Mouse (Mus musculus) forebrain, postnatal 0 days (tissue): ENCODE measurements around the gene Tnfrsf14. TPM values are rescaled to one million over a fixed set of nuclear protein-coding genes. Genes with fewer than 3 reads are reported as not detected.

Source experiments
- ATAC-seq: fragments of 200-750 bp; cut with Nextera tagmentation; 2 replicates; pipeline ENCODE4 v1.8.0; 2017; ENCODE audit warnings: mild to moderate bottlenecking, moderate library complexity
- DNase-seq: peaks from one replicate; pipeline ENCODE4 v3.0.0-alpha.2; 2015
- H3K27ac ChIP-seq: fragments of 300-500 bp; sonication (generic); 2 replicates; pipeline ENCODE4 v1.5.1; 2014; ENCODE audit warnings: low read depth, mild to moderate bottlenecking, antibody characterized with exemption, low read length, moderate library complexity, mixed read lengths
- H3K27me3 ChIP-seq: fragments of 300-500 bp; sonication (generic); 2 replicates; pipeline ENCODE4 v1.6.1; 2014; ENCODE audit warnings: mild to moderate bottlenecking, low read length, mixed read lengths; ENCODE audit not compliant: insufficient read depth
- H3K36me3 ChIP-seq: fragments of 300-500 bp; sonication (generic); 2 replicates; pipeline ENCODE4 v1.6.1; 2014; ENCODE audit warnings: mild to moderate bottlenecking, moderate library complexity; ENCODE audit not compliant: insufficient read depth
- H3K4me1 ChIP-seq: fragments of 300-500 bp; sonication (generic); 2 replicates; pipeline ENCODE4 v1.6.1; 2014; ENCODE audit warnings: antibody characterized with exemption; ENCODE audit not compliant: insufficient read depth
- H3K4me2 ChIP-seq: fragments of 300-500 bp; sonication (generic); 2 replicates; pipeline ENCODE4 v1.6.1; 2014; ENCODE audit warnings: low read depth, mild to moderate bottlenecking, moderate library complexity
- H3K4me3 ChIP-seq: fragments of 300-500 bp; sonication (generic); 2 replicates; pipeline ENCODE4 v1.5.1; 2014; ENCODE audit warnings: low read depth, low read length, mixed read lengths
- H3K9ac ChIP-seq: fragments of 300-500 bp; sonication (generic); 2 replicates; pipeline ENCODE4 v1.6.1; 2014; ENCODE audit warnings: mild to moderate bottlenecking
- H3K9me3 ChIP-seq: fragments of 300-500 bp; sonication (generic); 2 replicates; pipeline ENCODE4 v1.6.1; 2016; ENCODE audit warnings: low read length
- CTCF ChIP-seq: sonication (generic); IDR thresholded peaks from 2 replicates; pipeline ENCODE4 v1.5.1; 2016; ENCODE audit warnings: antibody characterized with exemption, control low read depth, low read depth
- WGBS: fragments of 180-500 bp; shearing (Covaris S2); extraction: QIAGEN DNeasy Blood & Tissue Kit; methylation state at CpG from one replicate; pipeline ENCODE4 v1.1.7; 2014; 5-methylcytosine and 5-hydroxymethylcytosine counted together
- polyA plus RNA-seq: library from polyadenylated mRNA; unstranded; fragments of >200 nt; fragmentation: Nextera tagmentation; extraction: Ambion mirVana; gene quantifications from 2 replicates; pipeline ENCODE4 v1.2.1, GENCODE M21; 2015
- total RNA-seq: library from RNA; depleted of rRNA; stranded (reverse); fragments of >200 nt; gene quantifications from 2 replicates; pipeline ENCODE4 v1.2.3, GENCODE M21; 2014; rRNA removed

Gene Tnfrsf14
- total and polyA plus RNA-seq, 2 experiments from 2014 or later = not detected

GRCm38 (mm10) chr4:154877864-154878548, 50.4 kb downstream of the Tnfrsf14 start:
- H3K4me2 ChIP-seq = peak overlapping the region; percentile 52
- peak overlapping the region; percentile 43 for H3K9ac ChIP-seq
- H3K4me1 ChIP-seq = no peaks in the 10 kb centered on the region
- H3K4me3 ChIP-seq = peak overlapping the region; percentile 32
- DNase-seq (peak; percentile 96), ATAC-seq (peak; percentile 99)
- H3K36me3 ChIP-seq = no peaks in the 10 kb centered on the region
- H3K27me3 ChIP-seq = no peaks in the 10 kb centered on the region
- H3K27ac ChIP-seq = peak overlapping the region; percentile 69
- peak; percentile 93 for TF ChIP-seq CTCF
- WGBS = 12% methylated on average over 18 of the region's 18 CpGs
- H3K9me3 ChIP-seq = no peaks in the 10 kb centered on the region

- no peak overlapping the region for H3K4me2 ChIP-seq
- H3K9me3 ChIP-seq = no peaks in the 10 kb centered on the region
- H3K27ac ChIP-seq = no peak overlapping the region
- no peaks in the 10 kb centered on the region for H3K36me3 ChIP-seq
- DNase-seq (no peak), ATAC-seq (no peak)
- WGBS = 74% methylated on average over 6 of the region's 6 CpGs
- no peak overlapping the region for H3K4me3 ChIP-seq
- H3K9ac ChIP-seq = no peak overlapping the region
- H3K27me3 ChIP-seq = 0 out of 2 replicates have a peak, but pooled peaks cover 4% of the 10 kb centered on the region
- TF ChIP-seq CTCF = no peak
- H3K4me1 ChIP-seq = no peaks in the 10 kb centered on the region
Measured at GRCm38 (mm10) chr4:154873186-154873585, 55.2 kb downstream of the Tnfrsf14 start.

Other genes with a start within 250 kb of the Tnfrsf14 start
- 3.6 and 3.7 TPM in 2 replicates for gene Ttc34, start 91.1 kb downstream of the Tnfrsf14 start, total RNA-seq
- 4.1 TPM in 2 replicates for gene Ttc34, start 91.1 kb downstream of the Tnfrsf14 start, polyA plus RNA-seq
- gene Mmel1, start 59.0 kb downstream of the Tnfrsf14 start, total RNA-seq = 0.43 and 1.5 TPM in 2 replicates
- 0.39 and 0.74 TPM in 2 replicates for gene Mmel1, start 59.0 kb downstream of the Tnfrsf14 start, polyA plus RNA-seq
- gene Fam213b, start 29.4 kb downstream of the Tnfrsf14 start, total RNA-seq = 30.8 and 41.2 TPM in 2 replicates
- gene Fam213b, start 29.4 kb downstream of the Tnfrsf14 start, polyA plus RNA-seq = 59.7 and 62.1 TPM in 2 replicates
- gene Hes5, start 32.4 kb upstream of the Tnfrsf14 start, total RNA-seq = 92.2 and 100 TPM in 2 replicates
- gene Hes5, start 32.4 kb upstream of the Tnfrsf14 start, polyA plus RNA-seq = 107 and 120 TPM in 2 replicates
- gene Pank4, start 35.6 kb upstream of the Tnfrsf14 start, total RNA-seq = 39.7 and 40.0 TPM in 2 replicates
- 20.4 and 22.6 TPM in 2 replicates for gene Pank4, start 35.6 kb upstream of the Tnfrsf14 start, polyA plus RNA-seq
- gene Plch2, start 128.2 kb upstream of the Tnfrsf14 start, total RNA-seq = 32.1 and 42.1 TPM in 2 replicates
- 11.7 and 17.4 TPM in 2 replicates for gene Plch2, start 128.2 kb upstream of the Tnfrsf14 start, polyA plus RNA-seq
- 16.9 and 18.5 TPM in 2 replicates for gene Pex10, start 138.5 kb upstream of the Tnfrsf14 start, total RNA-seq
- gene Pex10, start 138.5 kb upstream of the Tnfrsf14 start, polyA plus RNA-seq = 14.0 and 14.1 TPM in 2 replicates
- 92.4 and 116 TPM in 2 replicates for gene Rer1, start 157.8 kb upstream of the Tnfrsf14 start, total RNA-seq
- gene Rer1, start 157.8 kb upstream of the Tnfrsf14 start, polyA plus RNA-seq = 136 and 140 TPM in 2 replicates
- gene Morn1, start 158.0 kb upstream of the Tnfrsf14 start, total RNA-seq = 6.0 and 7.4 TPM in 2 replicates
- gene Morn1, start 158.0 kb upstream of the Tnfrsf14 start, polyA plus RNA-seq = 8.2 and 9.7 TPM in 2 replicates